Mouse (Mus musculus): ENCODE measurements at regions not wholly inside any gene's neighbourhood (a gene's known extent, or its start where the extent isn't known, plus 50 kb on each side); places are given as distances from the start of the nearest gene placed in this dataset.

GRCm38 (mm10) chr14:72886935-72887369 lies 162.0 kb downstream of the Cysltr2 start:
- Histone ChIP-seq H3K4me2 (ENCODE audit: insufficient read depth, low read depth, poor library complexity, severe bottlenecking) (peak overlapping the region; percentile 83; the same call in 1 of the 2 replicates), H3K4me3 (replicated peaks in 1 of 3; ENCODE audit: low read depth in 2 of 3, low read length in 2 of 3, poor library complexity in 1 of 3) (no peak overlapping the region), H3K36me3 (replicated peaks in 1 of 2; ENCODE audit: control insufficient read depth in 1 of 2, insufficient read depth in 1 of 2, low read length in 1 of 2) (no peaks in the 10 kb centered on the region), H3K9me3 (replicated peaks; ENCODE audit: low read length) (no peaks in the 10 kb centered on the region), H3K27me3 (replicated peaks) (no peaks in the 10 kb centered on the region), H3K4me1 (ENCODE audit: control insufficient read depth in 1 of 2, insufficient read depth in 2 of 2) (peaks cover 15 to 39% of the 10 kb centered on the region in 2 experiments), H3K9ac (ENCODE audit: insufficient read depth, low read depth) (peak overlapping the region; percentile 76), H3K27ac (ENCODE audit: insufficient read depth, low read depth) (peak overlapping the region; percentile 93), H3K79me2 (replicated peaks; ENCODE audit: control insufficient read depth, extremely low read depth, insufficient read depth, poor library complexity, severe bottlenecking) (no peaks in the 10 kb centered on the region)
- DNase-seq (ENCODE audit: extremely low read depth): peak; percentile 92
- dilution Hi-C loops (cut with MboI; ENCODE audit: extremely low pct_ligation_motif_present, extremely low pct_unique_long_range_greater_than_20kb, low sequenced_read_pairs) (no loop called here), in situ Hi-C loops (cut with MboI; ENCODE audit: low pct_ligation_motif_present, low pct_unique_long_range_greater_than_20kb, low sequenced_read_pairs) (loop anchor here (5.0 to 10.0 kb wide), 2 partner anchors 58 to 95 kb away; no protein-coding TSS in a partner anchor)
- TF ChIP-seq RCOR1 (conservative IDR thresholded peaks at IDR 0.05; ENCODE audit: low read depth, low read length): peak; percentile 96
- peak; percentile 99 for TF ChIP-seq EP300 (IDR thresholded peaks at IDR 0.05; ENCODE audit: low read length)
- TF ChIP-seq USF2 (conservative IDR thresholded peaks at IDR 0.05; ENCODE audit: low read depth, low read length): no peak
- TF ChIP-seq PAX5 (IDR thresholded peaks at IDR 0.05; ENCODE audit: low read length): no peak
- peak; percentile 38 for TF ChIP-seq RAD21 (IDR thresholded peaks at IDR 0.05; ENCODE audit: low read depth, low read length)
- no peak for TF ChIP-seq POLR2AphosphoS2 (IDR thresholded peaks at IDR 0.05; ENCODE audit: low read depth, low read length)
- peak; percentile 97 for TF ChIP-seq BHLHE40 (IDR thresholded peaks at IDR 0.05; ENCODE audit: low read depth, low read length)
- peak; percentile 99 for TF ChIP-seq JUND (conservative IDR thresholded peaks at IDR 0.05; ENCODE audit: low read depth, low read length)
- peak; percentile 92 for TF ChIP-seq TCF12 (IDR thresholded peaks at IDR 0.05; ENCODE audit: low read depth, low read length)
- TF ChIP-seq MAZ (IDR thresholded peaks at IDR 0.05; ENCODE audit: low read depth, low read length): peak; percentile 94
- peak; percentile 40; the same call in 1 of the 2 replicates for TF ChIP-seq ELF1 (IDR thresholded peaks at IDR 0.05; ENCODE audit: low read depth, low read length)
- TF ChIP-seq MYC (IDR thresholded peaks at IDR 0.05; ENCODE audit: low read depth, low read length): peak; percentile 90
- TF ChIP-seq JUN (IDR thresholded peaks at IDR 0.05; ENCODE audit: insufficient read depth, low read depth, low read length): peak; percentile 96
- no peak for TF ChIP-seq GABPA (IDR thresholded peaks at IDR 0.05; ENCODE audit: insufficient replicate concordance, low read depth, low read length)
- TF ChIP-seq TBP (conservative IDR thresholded peaks at IDR 0.05; ENCODE audit: low read depth, low read length): peak; percentile 76
- TF ChIP-seq E2F4 (IDR thresholded peaks at IDR 0.05; ENCODE audit: insufficient replicate concordance, low read depth, low read length): 0 out of 2 replicates have a peak, but pooled peaks have one; percentile 55
- TF ChIP-seq MAX (IDR thresholded peaks at IDR 0.05; ENCODE audit: low read length): peak; percentile 89
- peak in 1 of 2 experiments; percentile 21; a peak in 2 of 4 replicates for TF ChIP-seq CTCF (conservative IDR thresholded peaks at IDR 0.05 in 1 of 2, IDR thresholded peaks at IDR 0.05 in 1 of 2; ENCODE audit: low read depth in 2 of 2, low read length in 2 of 2)
- TF ChIP-seq CHD2 (IDR thresholded peaks at IDR 0.05; ENCODE audit: low read length): peak; percentile 78
- TF ChIP-seq HCFC1 (IDR thresholded peaks at IDR 0.05; ENCODE audit: low read depth, low read length): 0 out of 2 replicates have a peak, but pooled peaks have one; percentile 7
- TF ChIP-seq ETS1 (conservative IDR thresholded peaks at IDR 0.05; ENCODE audit: low read depth, low read length): peak; percentile 98
- TF ChIP-seq POLR2A (IDR thresholded peaks at IDR 0.05; ENCODE audit: low read depth, low read length): no peak
- TF ChIP-seq SMC3 (IDR thresholded peaks at IDR 0.05; ENCODE audit: low read depth, low read length): peak; percentile 50
- TF ChIP-seq IRF4 (IDR thresholded peaks at IDR 0.05; ENCODE audit: low read depth, low read length): peak; percentile 99
- TF ChIP-seq ZKSCAN1 (IDR thresholded peaks at IDR 0.05; ENCODE audit: borderline replicate concordance, low read depth, low read length): no peak
- TF ChIP-seq CHD1 (IDR thresholded peaks at IDR 0.05; ENCODE audit: low read depth, low read length): peak; percentile 95
- 0 out of 2 replicates have a peak, but pooled peaks have one; percentile 55 for TF ChIP-seq KAT2A (IDR thresholded peaks at IDR 0.05; ENCODE audit: insufficient replicate concordance, low read length)
- peak; percentile 89 for TF ChIP-seq MAFK (IDR thresholded peaks at IDR 0.05; ENCODE audit: insufficient replicate concordance, low read length)
- peak; percentile 96 for TF ChIP-seq MEF2A (IDR thresholded peaks at IDR 0.05; ENCODE audit: borderline replicate concordance, low read depth, low read length)
- peak; percentile 38; the same call in 1 of the 2 replicates for TF ChIP-seq MXI1 (IDR thresholded peaks at IDR 0.05; ENCODE audit: low read depth, low read length)
- peak; percentile 47; the same call in 1 of the 2 replicates for TF ChIP-seq SIN3A (IDR thresholded peaks at IDR 0.05; ENCODE audit: low read length)
- no peak for TF ChIP-seq NRF1 (IDR thresholded peaks at IDR 0.05; ENCODE audit: low read depth, low read length)
- TF ChIP-seq NELFE (IDR thresholded peaks at IDR 0.05; ENCODE audit: low read depth, low read length): peak; percentile 27; the same call in 1 of the 2 replicates
- TF ChIP-seq UBTF (IDR thresholded peaks at IDR 0.05; ENCODE audit: low read depth, low read length): no peak
- TF ChIP-seq ZC3H11A (IDR thresholded peaks at IDR 0.05; ENCODE audit: low read depth, low read length): no peak
- TF ChIP-seq ZNF384 (IDR thresholded peaks at IDR 0.05; ENCODE audit: low read depth, low read length): peak; percentile 93
